Mouse (Mus musculus): ENCODE results near the gene Ncor1. TPM values are rescaled to one million over a fixed set of nuclear protein-coding genes. Genes with fewer than 3 reads are reported as not detected.

Ncor1 gene
- polyA plus RNA-seq, 1 experiment from 2014 or later, result 65.8 TPM

- ATAC-seq (ENCODE audit: low read depth), result no peak
- Histone ChIP-seq H3K36me3 (ENCODE audit: control insufficient read depth, insufficient read depth, low read length) (no peaks in the 10 kb centered on the region), H3K27me3 (ENCODE audit: control insufficient read depth, insufficient read depth, low read depth, low read length) (no peaks in the 10 kb centered on the region), H3K4me3 (ENCODE audit: low read length) (no peak overlapping the region), H3K9ac (ENCODE audit: low read length) (no peak overlapping the region), H3K9me3 (ENCODE audit: control insufficient read depth, low read length) (no peaks in the 10 kb centered on the region), H3K4me1 (replicated peaks; ENCODE audit: control insufficient read depth, insufficient read depth, low read length) (0 out of 2 replicates have a peak, but pooled peaks cover 2% of the 10 kb centered on the region), H3K4me2 (ENCODE audit: low read depth, low read length) (no peak overlapping the region), H3K27ac (ENCODE audit: low read length) (no peak overlapping the region)
- WGBS, result 63% methylated on average over 12 of the region's 12 CpGs
Measured at GRCm38 (mm10) chr11:62269097-62269496, 189.2 kb downstream of the Ncor1 start.

- H3K9me3 ChIP-seq (ENCODE audit: control insufficient read depth, low read length), result no peaks in the 10 kb centered on the region
- H3K27ac ChIP-seq (ENCODE audit: low read length), result no peak overlapping the region
- no peak for ATAC-seq (ENCODE audit: low read depth)
- no peak overlapping the region for H3K4me2 ChIP-seq (ENCODE audit: low read depth, low read length)
- no peaks in the 10 kb centered on the region for H3K27me3 ChIP-seq (ENCODE audit: control insufficient read depth, insufficient read depth, low read depth, low read length)
- H3K36me3 ChIP-seq (ENCODE audit: control insufficient read depth, insufficient read depth, low read length), result no peaks in the 10 kb centered on the region
- WGBS, result 62% methylated on average over 8 of the region's 8 CpGs
- no peak overlapping the region for H3K9ac ChIP-seq (ENCODE audit: low read length)
- H3K4me1 ChIP-seq (replicated peaks; ENCODE audit: control insufficient read depth, insufficient read depth, low read length), result 0 out of 2 replicates have a peak, but pooled peaks cover 2% of the 10 kb centered on the region
- H3K4me3 ChIP-seq (ENCODE audit: low read length), result no peak overlapping the region
Measured at GRCm38 (mm10) chr11:62268381-62268780, 190.0 kb downstream of the Ncor1 start.

- 45% methylated on average over 17 of the region's 17 CpGs for WGBS
- no peak overlapping the region for H3K9ac ChIP-seq (ENCODE audit: low read length)
- no peaks in the 10 kb centered on the region for H3K9me3 ChIP-seq (ENCODE audit: control insufficient read depth, low read length)
- no peaks in the 10 kb centered on the region for H3K27me3 ChIP-seq (ENCODE audit: control insufficient read depth, insufficient read depth, low read depth, low read length)
- no peaks in the 10 kb centered on the region for H3K36me3 ChIP-seq (ENCODE audit: control insufficient read depth, insufficient read depth, low read length)
- H3K4me1 ChIP-seq (replicated peaks; ENCODE audit: control insufficient read depth, insufficient read depth, low read length), result 0 out of 2 replicates have a peak, but pooled peaks cover 2% of the 10 kb centered on the region
- ATAC-seq (ENCODE audit: low read depth), result no peak; the same call in 1 of the 2 replicates
- H3K4me3 ChIP-seq (ENCODE audit: low read length), result no peak overlapping the region
- H3K4me2 ChIP-seq (ENCODE audit: low read depth, low read length), result no peak overlapping the region
- no peak overlapping the region for H3K27ac ChIP-seq (ENCODE audit: low read length)
Measured at GRCm38 (mm10) chr11:62266466-62267214, 191.7 kb downstream of the Ncor1 start.

Other genes starting within 250 kb of the Ncor1 start
- gene Adora2b, start 209.6 kb downstream of the Ncor1 start, polyA plus RNA-seq (2015; fragmentation: Nextera tagmentation; extraction: Ambion mirVana), result 3.8 and 4.5 TPM in 2 replicates
- gene Zswim7, start 177.2 kb downstream of the Ncor1 start, polyA plus RNA-seq (2015; fragmentation: Nextera tagmentation; extraction: Ambion mirVana), result 14.2 and 16.0 TPM in 2 replicates
- 14.0 and 15.5 TPM in 2 replicates for gene Ttc19, start 177.1 kb downstream of the Ncor1 start, polyA plus RNA-seq (2015; fragmentation: Nextera tagmentation; extraction: Ambion mirVana)
- 9.3 and 10.5 TPM in 2 replicates for gene Pigl, start 81 bp downstream of the Ncor1 start, polyA plus RNA-seq (2015; fragmentation: Nextera tagmentation; extraction: Ambion mirVana)
- 7.9 and 9.0 TPM in 2 replicates for gene Cenpv, start 80.7 kb upstream of the Ncor1 start, polyA plus RNA-seq (2015; fragmentation: Nextera tagmentation; extraction: Ambion mirVana)
- gene Ubb, start 92.6 kb upstream of the Ncor1 start, polyA plus RNA-seq (2015; fragmentation: Nextera tagmentation; extraction: Ambion mirVana), result 3,082 and 3,189 TPM in 2 replicates
- 4.8 and 4.9 TPM in 2 replicates for gene Trpv2, start 115.9 kb upstream of the Ncor1 start, polyA plus RNA-seq (2015; fragmentation: Nextera tagmentation; extraction: Ambion mirVana)
- gene Lrrc75a, start 190.0 kb upstream of the Ncor1 start, polyA plus RNA-seq (2015; fragmentation: Nextera tagmentation; extraction: Ambion mirVana), result 10.6 and 11.8 TPM in 2 replicates
- gene Mmgt2, start 190.1 kb upstream of the Ncor1 start, polyA plus RNA-seq (2015; fragmentation: Nextera tagmentation; extraction: Ambion mirVana), result 34.6 and 38.1 TPM in 2 replicates

Measured in lung, embryonic 16.5 days (tissue).